Mouse (Mus musculus) limb, embryonic 15.5 days (tissue): ENCODE results near the gene Mbl1. TPM values are rescaled to one million over a fixed set of nuclear protein-coding genes. Genes with fewer than 3 reads are reported as not detected.

Source experiments
- polyA plus RNA-seq: library from polyadenylated mRNA; unstranded; fragments of >200 nt; fragmentation: Nextera tagmentation; extraction: Ambion mirVana; gene quantifications from 2 replicates; pipeline ENCODE4 v1.2.1, GENCODE M21; 2015

Gene Mbl1
- polyA plus RNA-seq, 1 experiment from 2014 or later: not detected

Other genes starting within 250 kb of the Mbl1 start
- gene Tspan14, start 184.7 kb upstream of the Mbl1 start, polyA plus RNA-seq: 70.3 and 76.9 TPM in 2 replicates
- 38.0 and 39.6 TPM in 2 replicates for gene Fam213a, start 137.7 kb upstream of the Mbl1 start, polyA plus RNA-seq
- not detected in 2 replicates for gene Dydc2, start 82.2 kb upstream of the Mbl1 start, polyA plus RNA-seq
- gene Dydc1, start 78.5 kb upstream of the Mbl1 start, polyA plus RNA-seq: not detected in 2 replicates
- gene Mat1a, start 46.4 kb upstream of the Mbl1 start, polyA plus RNA-seq: 0.13 TPM in 1 of 2 replicates, not detected in the other
- not detected in 2 replicates for gene Sftpa1, start 19.7 kb upstream of the Mbl1 start, polyA plus RNA-seq
- 0.79 and 1.1 TPM in 2 replicates for gene Sftpd, start 33.7 kb downstream of the Mbl1 start, polyA plus RNA-seq
- not detected in 2 replicates for gene Gm2832, start 127.3 kb downstream of the Mbl1 start, polyA plus RNA-seq
- not detected in 2 replicates for gene Gm5798, start 197.2 kb downstream of the Mbl1 start, polyA plus RNA-seq
- not detected in 2 replicates for gene Gm7945, start 234.9 kb downstream of the Mbl1 start, polyA plus RNA-seq